Mouse (Mus musculus): ENCODE data around the gene Ptma. TPM values are rescaled to one million over a fixed set of nuclear protein-coding genes. Genes with fewer than 3 reads are reported as not detected.
"Not testable (repeated sequence)": the region's sequence is repeated elsewhere in the genome, so short reads cannot be mapped to it uniquely, and the experiment has no call there.

Gene Ptma
- polyA plus RNA-seq, 1 experiment: 3,930 TPM

DNA sequence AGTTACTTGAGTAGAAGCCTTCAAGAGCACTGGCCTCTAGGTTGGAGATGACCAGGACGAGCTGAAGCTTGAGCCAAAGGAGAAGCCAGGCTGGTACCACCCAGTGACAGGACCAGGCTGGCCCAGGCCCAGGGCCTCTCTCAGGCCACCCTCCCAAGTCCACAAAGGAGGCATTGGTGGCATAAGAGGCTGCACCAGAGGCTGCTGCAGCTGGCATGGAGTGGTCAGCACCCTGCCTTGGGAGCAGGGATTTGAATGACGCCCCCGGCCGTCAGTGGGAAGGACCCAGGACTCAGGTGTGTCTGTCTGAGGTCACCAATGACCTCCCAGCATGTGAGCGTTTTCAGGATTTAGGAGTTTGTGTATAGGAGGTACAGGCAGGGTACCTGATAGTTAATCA, 18.7 kb upstream of the Ptma start:
- no peak overlapping the region for H3K4me3 ChIP-seq (ENCODE audit: low read depth, low read length)
- H3K9me3 ChIP-seq (replicated peaks; ENCODE audit: control insufficient read depth, insufficient read depth, low read length, poor library complexity, severe bottlenecking): no peaks in the 10 kb centered on the region
- no peaks in the 10 kb centered on the region for H3K36me3 ChIP-seq (ENCODE audit: control insufficient read depth, insufficient read depth, low read length, poor library complexity, severe bottlenecking)
- H3K9ac ChIP-seq (ENCODE audit: low read depth, poor library complexity, severe bottlenecking): no peak overlapping the region
- no peaks in the 10 kb centered on the region for H3K27me3 ChIP-seq (ENCODE audit: control insufficient read depth, insufficient read depth, low read length, poor library complexity, severe bottlenecking)
- TF ChIP-seq CTCF (IDR thresholded peaks at IDR 0.05; ENCODE audit: low read depth, low read length) (no peak), EP300 (IDR thresholded peaks at IDR 0.05; ENCODE audit: insufficient read depth, low read depth, low read length) (no peak), POLR2A (IDR thresholded peaks at IDR 0.05; ENCODE audit: insufficient read depth, low read length) (no peak)
- peaks cover 11% of the 10 kb centered on the region for H3K4me1 ChIP-seq (ENCODE audit: control insufficient read depth, insufficient read depth, low read length)
- no peak overlapping the region for H3K27ac ChIP-seq (ENCODE audit: insufficient read depth, low read length)

DNA sequence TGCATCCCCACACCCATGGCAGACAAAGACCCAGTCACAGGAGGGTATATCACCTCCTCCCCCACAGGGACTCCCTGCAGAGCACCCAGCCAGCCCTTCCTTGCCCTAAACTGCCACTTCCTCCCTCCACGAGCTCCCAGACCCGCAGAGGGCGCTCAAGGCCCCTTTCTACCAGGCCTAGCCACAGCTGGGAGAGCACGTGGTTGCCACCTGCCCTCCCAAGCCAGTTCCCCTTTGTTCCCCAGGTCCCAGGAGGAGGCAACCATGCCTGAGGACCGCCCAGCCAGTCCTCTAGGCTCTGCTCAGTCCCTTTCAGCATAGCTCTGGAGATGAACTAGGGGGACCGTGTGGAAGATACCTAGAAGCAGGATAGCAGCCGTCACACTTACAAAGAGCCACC, 17.1 kb upstream of the Ptma start:
- Histone ChIP-seq H3K36me3 (ENCODE audit: control insufficient read depth, insufficient read depth, low read length, poor library complexity, severe bottlenecking) (no peaks in the 10 kb centered on the region), H3K4me1 (ENCODE audit: control insufficient read depth, insufficient read depth, low read length) (peaks cover 11% of the 10 kb centered on the region), H3K9me3 (replicated peaks; ENCODE audit: control insufficient read depth, insufficient read depth, low read length, poor library complexity, severe bottlenecking) (no peaks in the 10 kb centered on the region), H3K27me3 (ENCODE audit: control insufficient read depth, insufficient read depth, low read length, poor library complexity, severe bottlenecking) (no peaks in the 10 kb centered on the region), H3K27ac (ENCODE audit: insufficient read depth, low read length) (peak overlapping the region; percentile 51), H3K4me3 (ENCODE audit: low read depth, low read length) (no peak overlapping the region), H3K9ac (ENCODE audit: low read depth, poor library complexity, severe bottlenecking) (peak overlapping the region; percentile 27; the same call in 1 of the 2 replicates)
- TF ChIP-seq EP300 (IDR thresholded peaks at IDR 0.05; ENCODE audit: insufficient read depth, low read depth, low read length): no peak
- TF ChIP-seq CTCF (IDR thresholded peaks at IDR 0.05; ENCODE audit: low read depth, low read length): no peak
- no peak for TF ChIP-seq POLR2A (IDR thresholded peaks at IDR 0.05; ENCODE audit: insufficient read depth, low read length)

DNA sequence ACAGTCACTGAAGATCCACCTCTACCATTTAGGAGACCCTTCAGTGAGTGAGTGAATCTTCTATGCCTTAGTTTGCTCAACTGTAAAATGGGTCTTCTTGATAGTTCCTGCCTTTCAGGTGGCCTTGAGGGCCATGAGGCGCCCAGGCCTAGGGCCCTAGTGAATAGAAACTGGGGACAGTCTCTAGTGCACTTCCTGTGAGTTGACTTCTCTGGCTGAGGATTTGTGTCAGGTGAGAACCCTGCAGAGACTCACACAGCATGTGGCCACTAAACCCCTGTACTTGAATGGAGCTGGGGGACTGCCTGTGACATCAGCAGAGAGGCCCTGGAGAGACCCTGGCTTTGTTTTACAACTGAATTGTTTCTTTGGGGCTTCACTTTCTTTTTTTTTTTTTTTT, 16.3 kb upstream of the Ptma start:
- Histone ChIP-seq H3K9ac (ENCODE audit: low read depth, poor library complexity, severe bottlenecking) (no peak overlapping the region), H3K27ac (ENCODE audit: insufficient read depth, low read length) (peak overlapping the region; percentile 27; the same call in 1 of the 2 replicates)

DNA sequence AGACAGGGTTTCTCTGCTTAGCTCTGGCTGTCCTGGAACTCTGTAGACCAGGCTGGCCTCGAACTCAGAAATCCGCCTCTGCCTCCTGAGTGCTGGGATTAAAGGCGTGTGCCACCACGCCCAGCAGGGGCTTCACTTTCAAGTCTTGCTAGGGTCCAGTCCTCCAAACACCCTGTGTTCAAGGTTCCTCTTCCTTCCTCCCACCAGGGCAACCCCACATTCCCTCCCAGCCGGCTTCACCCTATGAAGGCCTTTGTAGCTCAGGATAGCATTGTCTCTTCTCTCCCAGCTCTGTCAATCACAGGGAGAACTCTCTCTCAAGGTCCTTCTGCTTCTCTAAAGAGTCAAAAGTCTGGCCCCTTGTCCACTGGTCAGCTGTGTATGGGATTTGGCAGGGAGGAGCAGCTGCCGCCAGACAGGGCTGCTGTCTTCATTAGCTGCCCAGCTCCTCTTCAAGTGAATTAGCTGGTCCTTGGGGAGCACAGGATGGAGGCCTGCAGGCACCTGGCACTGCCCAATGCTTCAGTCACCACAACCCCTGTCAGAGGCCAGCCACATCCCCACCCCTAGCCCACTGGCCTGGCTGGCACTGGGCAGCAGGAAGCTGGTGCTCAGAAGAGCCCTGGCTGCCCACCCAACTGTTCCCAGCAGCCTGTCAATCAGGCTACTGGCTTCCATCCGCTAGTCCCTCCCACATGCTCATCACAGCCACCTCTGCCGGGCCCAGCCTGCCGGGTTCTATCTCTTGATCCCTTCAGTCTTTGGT, 15.7 kb upstream of the Ptma start:
- Histone ChIP-seq H3K36me3 (ENCODE audit: control insufficient read depth, insufficient read depth, low read length, poor library complexity, severe bottlenecking) (no peaks in the 10 kb centered on the region), H3K4me1 (ENCODE audit: control insufficient read depth, insufficient read depth, low read length) (peaks cover 11% of the 10 kb centered on the region), H3K27me3 (ENCODE audit: control insufficient read depth, insufficient read depth, low read length, poor library complexity, severe bottlenecking) (no peaks in the 10 kb centered on the region), H3K9me3 (replicated peaks; ENCODE audit: control insufficient read depth, insufficient read depth, low read length, poor library complexity, severe bottlenecking) (no peaks in the 10 kb centered on the region), H3K4me3 (ENCODE audit: low read depth, low read length) (no peak overlapping the region), H3K27ac (ENCODE audit: insufficient read depth, low read length) (no peak overlapping the region), H3K9ac (ENCODE audit: low read depth, poor library complexity, severe bottlenecking) (0 out of 2 replicates have a peak overlapping the region, but pooled peaks have one; percentile 6)
- TF ChIP-seq POLR2A (IDR thresholded peaks at IDR 0.05; ENCODE audit: insufficient read depth, low read length): no peak
- no peak for TF ChIP-seq CTCF (IDR thresholded peaks at IDR 0.05; ENCODE audit: low read depth, low read length)
- TF ChIP-seq EP300 (IDR thresholded peaks at IDR 0.05; ENCODE audit: insufficient read depth, low read depth, low read length): no peak

More for the DNA sequence above, 16.3 kb upstream of the Ptma start:
- Histone ChIP-seq H3K27me3 (ENCODE audit: control insufficient read depth, insufficient read depth, low read length, poor library complexity, severe bottlenecking) (no peaks in the 10 kb centered on the region), H3K4me3 (ENCODE audit: low read depth, low read length) (no peak overlapping the region), H3K4me1 (ENCODE audit: control insufficient read depth, insufficient read depth, low read length) (peaks cover 11% of the 10 kb centered on the region), H3K36me3 (ENCODE audit: control insufficient read depth, insufficient read depth, low read length, poor library complexity, severe bottlenecking) (no peaks in the 10 kb centered on the region), H3K9me3 (replicated peaks; ENCODE audit: control insufficient read depth, insufficient read depth, low read length, poor library complexity, severe bottlenecking) (no peaks in the 10 kb centered on the region)
- TF ChIP-seq EP300 (IDR thresholded peaks at IDR 0.05; ENCODE audit: insufficient read depth, low read depth, low read length): no peak
- no peak for TF ChIP-seq CTCF (IDR thresholded peaks at IDR 0.05; ENCODE audit: low read depth, low read length)
- TF ChIP-seq POLR2A (IDR thresholded peaks at IDR 0.05; ENCODE audit: insufficient read depth, low read length): no peak

DNA sequence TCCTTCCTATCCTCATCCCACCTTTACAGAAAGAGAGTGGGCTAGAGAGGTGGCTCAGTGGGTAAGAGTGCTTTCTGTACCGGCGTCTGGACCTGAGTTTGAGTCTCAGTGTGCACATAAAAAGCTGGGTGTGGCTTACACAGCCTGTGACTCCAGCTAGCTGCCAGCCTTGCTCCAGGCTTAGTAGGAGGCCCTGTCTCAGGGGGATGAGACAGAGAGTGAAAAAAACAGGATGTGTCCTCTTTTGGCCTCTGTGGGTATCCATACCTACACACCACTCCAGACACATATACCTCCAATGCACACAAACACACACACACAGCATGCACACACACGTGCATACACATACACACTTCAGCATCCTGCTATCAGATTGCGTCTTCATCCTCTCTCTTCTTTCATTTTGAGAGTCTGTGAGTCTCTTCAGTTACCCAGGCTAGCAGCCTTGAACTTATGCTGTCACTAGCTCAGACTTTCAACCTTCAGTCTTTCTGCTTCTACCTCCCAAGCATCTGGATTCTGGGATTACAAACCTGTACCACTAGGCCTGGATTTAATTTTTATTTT, 14.3 kb upstream of the Ptma start:
- Histone ChIP-seq H3K27me3 (ENCODE audit: control insufficient read depth, insufficient read depth, low read length, poor library complexity, severe bottlenecking) (no peaks in the 10 kb centered on the region), H3K9ac (ENCODE audit: low read depth, poor library complexity, severe bottlenecking) (0 out of 2 replicates have a peak overlapping the region, but pooled peaks have one; percentile 33), H3K27ac (ENCODE audit: insufficient read depth, low read length) (no peak overlapping the region), H3K4me3 (ENCODE audit: low read depth, low read length) (no peak overlapping the region), H3K9me3 (replicated peaks; ENCODE audit: control insufficient read depth, insufficient read depth, low read length, poor library complexity, severe bottlenecking) (no peaks in the 10 kb centered on the region), H3K4me1 (ENCODE audit: control insufficient read depth, insufficient read depth, low read length) (peaks cover 4% of the 10 kb centered on the region), H3K36me3 (ENCODE audit: control insufficient read depth, insufficient read depth, low read length, poor library complexity, severe bottlenecking) (no peaks in the 10 kb centered on the region)
- TF ChIP-seq POLR2A (IDR thresholded peaks at IDR 0.05; ENCODE audit: insufficient read depth, low read length) (no peak), EP300 (IDR thresholded peaks at IDR 0.05; ENCODE audit: insufficient read depth, low read depth, low read length) (no peak), CTCF (IDR thresholded peaks at IDR 0.05; ENCODE audit: low read depth, low read length) (no peak)

DNA sequence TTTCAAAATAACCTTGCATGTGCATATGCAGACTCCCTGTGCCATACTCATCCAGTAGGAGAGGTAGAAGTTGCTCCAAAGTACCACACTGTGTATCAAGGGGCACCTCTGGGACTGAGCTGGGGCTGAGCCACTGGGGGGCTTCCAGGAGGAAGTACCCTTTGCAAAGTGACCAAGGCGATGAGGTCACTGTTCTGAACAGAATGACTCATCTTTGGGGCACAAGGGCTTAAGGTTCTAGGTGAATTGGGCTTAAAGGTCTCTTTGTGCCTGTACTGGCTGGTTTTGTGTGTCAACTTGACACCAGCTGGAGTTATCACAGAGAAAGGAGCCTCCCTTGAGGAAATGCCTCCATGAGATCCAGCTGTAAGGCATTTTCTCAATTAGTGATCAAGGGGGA, 13.5 kb upstream of the Ptma start:
- not testable (repeated sequence) for H3K9ac ChIP-seq (ENCODE audit: low read depth, poor library complexity, severe bottlenecking); H3K9me3 ChIP-seq (replicated peaks; ENCODE audit: control insufficient read depth, insufficient read depth, low read length, poor library complexity, severe bottlenecking); H3K4me1 ChIP-seq (ENCODE audit: control insufficient read depth, insufficient read depth, low read length); H3K36me3 ChIP-seq (ENCODE audit: control insufficient read depth, insufficient read depth, low read length, poor library complexity, severe bottlenecking); H3K27me3 ChIP-seq (ENCODE audit: control insufficient read depth, insufficient read depth, low read length, poor library complexity, severe bottlenecking); H3K4me3 ChIP-seq (ENCODE audit: low read depth, low read length); H3K27ac ChIP-seq (ENCODE audit: insufficient read depth, low read length)
